Mouse (Mus musculus): ENCODE measurements around the gene Cdh15. TPM values are rescaled to one million over a fixed set of nuclear protein-coding genes. Genes with fewer than 3 reads are reported as not detected.

Cdh15 gene
- total RNA-seq, 2 experiments from 2014 or later, result 15.6 to 20.4 TPM

- peak; percentile 50 to 59 for DNase-seq
- intact Hi-C loops (cut with DNase I), result no loop called here
Observed at GRCm38 (mm10) chr8:122834971-122835370, 12.8 kb upstream of the Cdh15 start.

- DNase-seq, result no peak
Observed at GRCm38 (mm10) chr8:122836199-122836598, 11.6 kb upstream of the Cdh15 start.

GRCm38 (mm10) chr8:122836696-122837095 lies 11.1 kb upstream of the Cdh15 start:
- intact Hi-C loops (cut with DNase I), result no loop called here
- DNase-seq, result no peak

More at GRCm38 (mm10) chr8:122836199-122836598, 11.6 kb upstream of the Cdh15 start:
- intact Hi-C loops (cut with DNase I), result no loop called here

- no peak for DNase-seq
- intact Hi-C loops (cut with DNase I), result no loop called here
Observed at GRCm38 (mm10) chr8:122844161-122844560, 3.6 kb upstream of the Cdh15 start.

- intact Hi-C loops (cut with DNase I), result no loop called here
- DNase-seq, result no peak
Observed at GRCm38 (mm10) chr8:122845662-122846061, 2.1 kb upstream of the Cdh15 start.

GRCm38 (mm10) chr8:122849152-122849910 lies 1.6 kb downstream of the Cdh15 start:
- intact Hi-C loops (cut with DNase I), result no loop called here
- DNase-seq, result no peak

- intact Hi-C loops (cut with DNase I), result no loop called here
- DNase-seq, result no peak
Observed at GRCm38 (mm10) chr8:122850641-122851240, 3.0 kb downstream of the Cdh15 start.

- intact Hi-C loops (cut with DNase I), result no loop called here
- no peak for DNase-seq
Observed at GRCm38 (mm10) chr8:122851692-122852545, 4.2 kb downstream of the Cdh15 start.

- no peak for DNase-seq
- intact Hi-C loops (cut with DNase I), result no loop called here
Observed at GRCm38 (mm10) chr8:122852546-122852905, 4.8 kb downstream of the Cdh15 start.

GRCm38 (mm10) chr8:122853340-122853771 lies 5.6 kb downstream of the Cdh15 start:
- intact Hi-C loops (cut with DNase I), result no loop called here
- DNase-seq, result peak in 1 of 2 experiments; percentile 47

GRCm38 (mm10) chr8:122854388-122854787 lies 6.6 kb downstream of the Cdh15 start:
- DNase-seq, result no peak

GRCm38 (mm10) chr8:122855123-122855522 lies 7.4 kb downstream of the Cdh15 start:
- DNase-seq, result no peak
- intact Hi-C loops (cut with DNase I), result no loop called here

More at GRCm38 (mm10) chr8:122854388-122854787, 6.6 kb downstream of the Cdh15 start:
- intact Hi-C loops (cut with DNase I), result no loop called here

GRCm38 (mm10) chr8:122856288-122856687 lies 8.5 kb downstream of the Cdh15 start:
- intact Hi-C loops (cut with DNase I), result no loop called here
- DNase-seq, result no peak

- DNase-seq, result no peak
- intact Hi-C loops (cut with DNase I), result no loop called here
Observed at GRCm38 (mm10) chr8:122859843-122860242, 12.1 kb downstream of the Cdh15 start.

GRCm38 (mm10) chr8:122864719-122865129 lies 17.0 kb downstream of the Cdh15 start:
- intact Hi-C loops (cut with DNase I), result no loop called here
- DNase-seq, result no peak

GRCm38 (mm10) chr8:122865441-122865840 lies 17.7 kb downstream of the Cdh15 start:
- intact Hi-C loops (cut with DNase I), result no loop called here
- no peak for DNase-seq

- no peak for DNase-seq
- intact Hi-C loops (cut with DNase I), result no loop called here
Observed at GRCm38 (mm10) chr8:122866231-122866630, 18.5 kb downstream of the Cdh15 start.

- intact Hi-C loops (cut with DNase I), result no loop called here
- no peak for DNase-seq
Observed at GRCm38 (mm10) chr8:122867982-122868381, 20.2 kb downstream of the Cdh15 start.

- intact Hi-C loops (cut with DNase I), result no loop called here
- no peak for DNase-seq
Observed at GRCm38 (mm10) chr8:122870377-122870863, 22.7 kb downstream of the Cdh15 start.

GRCm38 (mm10) chr8:122871663-122872062 lies 23.9 kb downstream of the Cdh15 start:
- DNase-seq, result no peak
- intact Hi-C loops (cut with DNase I), result no loop called here

GRCm38 (mm10) chr8:122873171-122873570 lies 25.4 kb downstream of the Cdh15 start:
- no peak for DNase-seq
- intact Hi-C loops (cut with DNase I), result no loop called here
